Mouse (Mus musculus) kidney, adult 2 months (tissue): Measurements from ENCODE around the gene Vti1a. TPM values are rescaled to one million over a fixed set of nuclear protein-coding genes. Genes with fewer than 3 reads are reported as not detected.

ENCODE experiments used
- DNase-seq: peaks from one replicate; pipeline ENCODE4 v3.0.0; 2021
- H3K27ac ChIP-seq: fragments of 200-500 bp; 2 replicates; pipeline ENCODE4 v1.5.1; 2012; ENCODE audit warnings: low read depth, low read length, control low read depth, inconsistent platforms; ENCODE audit not compliant: insufficient read depth
- H3K27me3 ChIP-seq: fragments of 200-500 bp; replicated peaks from 2 replicates; pipeline ENCODE4 v1.6.1; 2012; ENCODE audit warnings: mild to moderate bottlenecking, moderate library complexity, low read length, inconsistent platforms; ENCODE audit not compliant: control insufficient read depth, insufficient read depth
- H3K36me3 ChIP-seq: fragments of 200-500 bp; 2 replicates; pipeline ENCODE4 v1.6.1; 2012; ENCODE audit warnings: mild to moderate bottlenecking, moderate library complexity, low read length, inconsistent platforms; ENCODE audit not compliant: control insufficient read depth, insufficient read depth
- H3K4me1 ChIP-seq: fragments of 200-500 bp; 2 replicates; pipeline ENCODE4 v1.6.1; 2011; ENCODE audit warnings: low read length; ENCODE audit not compliant: control insufficient read depth, insufficient read depth
- H3K4me3 ChIP-seq: fragments of 200-500 bp; 2 replicates; pipeline ENCODE4 v1.5.1; 2011; ENCODE audit warnings: mild to moderate bottlenecking, low read depth, low read length, control low read depth; ENCODE audit not compliant: insufficient read depth
- CTCF ChIP-seq: fragments of 200-500 bp; conservative IDR thresholded peaks from 2 replicates; pipeline ENCODE4 v1.5.1; 2011; ENCODE audit warnings: low read depth, mild to moderate bottlenecking, control low read depth, low read length, moderate library complexity, mixed read lengths; ENCODE audit not compliant: insufficient read depth, insufficient read length
- POLR2A ChIP-seq: fragments of 200-500 bp; IDR thresholded peaks from one replicate; pipeline ENCODE4 v1.6.1; 2011; ENCODE audit warnings: low read depth, low read length, control low read depth
- WGBS: fragments of 180-500 bp; shearing (Covaris S2); methylation state at CpG from one replicate; pipeline ENCODE4 v1.1.7; 2018; 5-methylcytosine and 5-hydroxymethylcytosine counted together
- polyA plus RNA-seq: library from polyadenylated mRNA; depleted of rRNA; stranded (reverse); fragments of >200 nt; gene quantifications from 2 replicates; pipeline ENCODE4 v1.2.3, GENCODE M21; 2012

The Vti1a gene
- polyA plus RNA-seq, 1 experiment, result 15.7 TPM

DNA sequence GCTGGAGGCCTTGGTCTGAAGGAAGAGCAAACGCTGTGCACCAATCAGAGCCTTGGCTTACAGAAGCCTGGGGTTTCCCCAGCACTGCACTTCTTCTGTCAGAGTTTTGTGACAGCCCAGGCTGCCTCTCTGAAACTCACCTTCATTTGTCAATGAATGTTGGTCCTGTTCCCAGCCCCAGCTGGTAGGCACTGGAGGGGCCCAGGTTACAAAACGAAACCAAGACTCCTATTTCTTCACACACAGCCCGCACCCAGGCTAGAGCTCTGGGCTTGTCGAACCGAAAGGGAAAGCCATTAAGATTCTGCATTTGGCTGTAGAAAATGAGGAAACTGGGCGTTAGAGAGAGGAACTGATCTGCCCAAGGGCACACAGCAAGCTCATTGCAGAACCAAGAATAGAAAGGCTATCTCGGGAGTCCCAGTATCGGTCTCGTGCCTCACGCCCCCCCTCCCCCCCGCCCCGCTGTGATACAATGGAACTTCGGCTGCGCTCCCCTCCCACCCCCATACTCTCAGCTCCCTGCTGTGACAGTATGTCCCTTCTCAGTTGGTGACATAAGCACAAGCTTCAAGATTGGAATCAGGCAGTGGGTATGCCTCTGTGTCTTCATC is 327.3 kb downstream of the Vti1a start:
- DNase-seq, result peak; percentile 68
- Histone ChIP-seq H3K27me3 (no peaks in the 10 kb centered on the region), H3K36me3 (no peaks in the 10 kb centered on the region), H3K4me1 (no peaks in the 10 kb centered on the region), H3K27ac (peak overlapping the region; percentile 15), H3K4me3 (peak overlapping the region; percentile 51)
- 11% methylated on average over 14 of the region's 14 CpGs for WGBS
- TF ChIP-seq POLR2A (no peak), CTCF (no peak)

DNA sequence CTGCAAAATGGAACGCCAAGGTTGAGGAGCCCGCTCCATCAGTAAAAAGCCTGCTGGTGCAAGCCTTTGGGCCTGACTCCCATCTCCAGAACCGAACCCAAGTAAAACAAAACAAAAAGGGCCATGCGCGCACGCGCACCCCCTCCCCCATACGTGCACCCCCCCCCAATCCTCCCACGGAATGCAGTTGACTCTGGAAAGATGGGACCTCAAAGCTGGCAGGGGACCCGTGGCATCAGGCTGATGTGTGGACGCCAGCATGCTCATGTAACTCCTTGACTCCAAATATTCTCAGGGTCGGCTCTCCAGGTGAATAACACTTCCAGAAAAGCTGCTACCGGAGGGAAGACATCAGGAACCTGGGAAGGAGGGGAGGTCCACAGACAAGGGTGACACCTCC is 327.8 kb downstream of the Vti1a start:
- H3K27ac ChIP-seq, result no peak overlapping the region
- H3K27me3 ChIP-seq, result no peaks in the 10 kb centered on the region
- no peaks in the 10 kb centered on the region for H3K4me1 ChIP-seq
- 74% methylated on average over 13 of the region's 13 CpGs for WGBS
- DNase-seq, result no peak
- TF ChIP-seq POLR2A, result no peak
- TF ChIP-seq CTCF, result no peak
- 0 out of 2 replicates have a peak overlapping the region, but pooled peaks have one; percentile 51 for H3K4me3 ChIP-seq
- no peaks in the 10 kb centered on the region for H3K36me3 ChIP-seq

- WGBS, result 87% methylated on average over 10 of the region's 10 CpGs
- H3K27me3 ChIP-seq, result no peaks in the 10 kb centered on the region
- TF ChIP-seq POLR2A (no peak), CTCF (no peak)
- no peaks in the 10 kb centered on the region for H3K4me1 ChIP-seq
- peak; percentile 28 for DNase-seq
- H3K27ac ChIP-seq, result no peak overlapping the region
- H3K4me3 ChIP-seq, result no peak overlapping the region
- H3K36me3 ChIP-seq, result no peaks in the 10 kb centered on the region
These were observed 333.3 kb downstream of the Vti1a start for GRCm38 (mm10) chr19:55649363-55649762.

DNA sequence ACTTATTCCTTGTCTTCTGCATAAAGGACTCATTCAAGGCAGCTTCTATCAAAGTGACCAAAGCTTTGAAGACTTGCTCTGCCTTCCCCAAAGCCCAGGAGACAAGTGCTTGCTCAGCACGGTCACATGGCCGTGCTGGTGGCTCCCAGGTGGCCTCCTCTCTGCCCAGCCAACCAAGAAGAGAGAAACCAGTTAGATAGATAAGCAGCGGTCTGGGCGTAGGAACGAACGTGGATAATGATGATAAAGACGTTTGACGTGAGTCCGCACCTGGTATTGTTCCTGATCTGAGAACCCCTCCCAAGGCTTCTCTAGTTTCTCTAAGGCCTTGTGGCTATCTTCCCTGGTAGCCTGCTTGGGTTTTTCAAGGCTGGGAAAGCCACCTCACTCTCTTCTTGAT is 334.9 kb downstream of the Vti1a start:
- Histone ChIP-seq H3K4me3 (no peak overlapping the region), H3K36me3 (no peaks in the 10 kb centered on the region), H3K27me3 (no peaks in the 10 kb centered on the region), H3K27ac (no peak overlapping the region), H3K4me1 (no peaks in the 10 kb centered on the region)
- DNase-seq, result no peak
- 89% methylated on average over 9 of the region's 9 CpGs for WGBS
- no peak for TF ChIP-seq CTCF
- no peak for TF ChIP-seq POLR2A

DNA sequence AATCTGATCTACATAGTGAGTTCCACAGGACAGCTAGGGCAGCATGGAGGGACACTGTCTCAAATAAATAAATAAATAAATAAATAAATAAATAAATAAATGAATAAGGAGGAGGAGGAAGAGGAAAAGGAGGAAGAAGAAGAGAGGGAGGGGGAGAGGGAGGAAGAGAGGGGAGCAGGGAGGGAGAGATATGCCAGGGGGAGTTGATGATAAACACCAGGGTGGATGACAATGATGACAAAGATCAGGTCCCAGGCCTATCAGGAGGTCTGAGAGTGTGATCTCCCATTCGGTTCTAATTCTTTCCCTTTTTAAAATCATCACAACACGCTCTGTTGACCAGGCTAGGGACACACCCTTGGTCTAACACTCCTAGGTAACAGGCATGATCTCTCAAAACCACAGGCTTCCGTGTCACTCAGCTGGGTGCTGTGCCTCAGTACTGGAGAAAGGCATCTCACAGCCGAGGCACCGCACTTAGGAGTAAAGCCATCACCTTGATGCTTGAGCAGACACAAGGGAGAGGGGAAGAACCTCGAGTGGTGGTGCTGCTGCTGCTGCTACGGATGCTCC is 336.7 kb downstream of the Vti1a start:
- no peak overlapping the region for H3K27ac ChIP-seq
- no peak for TF ChIP-seq CTCF
- no peak for TF ChIP-seq POLR2A
- no peak overlapping the region for H3K4me3 ChIP-seq
- no peaks in the 10 kb centered on the region for H3K27me3 ChIP-seq
- DNase-seq, result no peak
- H3K4me1 ChIP-seq, result no peaks in the 10 kb centered on the region
- H3K36me3 ChIP-seq, result no peaks in the 10 kb centered on the region
- WGBS, result 87% methylated on average over 7 of the region's 7 CpGs

DNA sequence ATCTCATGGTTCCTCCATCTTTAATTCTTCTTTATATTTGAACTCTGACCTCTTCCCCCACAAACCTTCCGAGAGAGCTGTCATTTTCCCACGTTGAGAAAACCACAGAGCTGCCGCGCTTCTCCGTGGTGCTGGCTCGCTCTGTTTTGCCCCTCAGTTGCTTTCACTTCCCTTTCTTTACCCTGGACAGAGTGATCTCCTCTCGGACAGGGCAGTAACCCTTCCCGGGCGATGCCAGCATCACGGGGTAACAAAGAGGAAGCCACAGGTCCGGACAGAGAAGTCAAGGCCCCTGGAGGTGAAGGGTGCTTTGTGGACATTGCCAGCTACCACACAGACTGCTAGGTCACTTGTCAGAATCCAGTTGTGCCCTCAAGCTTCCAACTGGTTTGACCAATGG is 344.1 kb downstream of the Vti1a start:
- H3K27me3 ChIP-seq, result no peaks in the 10 kb centered on the region
- TF ChIP-seq POLR2A, result no peak
- TF ChIP-seq CTCF, result no peak
- H3K4me1 ChIP-seq, result no peaks in the 10 kb centered on the region
- H3K4me3 ChIP-seq, result no peak overlapping the region
- peak; percentile 36 for DNase-seq
- H3K27ac ChIP-seq, result no peak overlapping the region
- no peaks in the 10 kb centered on the region for H3K36me3 ChIP-seq
- 81% methylated on average over 11 of the region's 11 CpGs for WGBS

DNA sequence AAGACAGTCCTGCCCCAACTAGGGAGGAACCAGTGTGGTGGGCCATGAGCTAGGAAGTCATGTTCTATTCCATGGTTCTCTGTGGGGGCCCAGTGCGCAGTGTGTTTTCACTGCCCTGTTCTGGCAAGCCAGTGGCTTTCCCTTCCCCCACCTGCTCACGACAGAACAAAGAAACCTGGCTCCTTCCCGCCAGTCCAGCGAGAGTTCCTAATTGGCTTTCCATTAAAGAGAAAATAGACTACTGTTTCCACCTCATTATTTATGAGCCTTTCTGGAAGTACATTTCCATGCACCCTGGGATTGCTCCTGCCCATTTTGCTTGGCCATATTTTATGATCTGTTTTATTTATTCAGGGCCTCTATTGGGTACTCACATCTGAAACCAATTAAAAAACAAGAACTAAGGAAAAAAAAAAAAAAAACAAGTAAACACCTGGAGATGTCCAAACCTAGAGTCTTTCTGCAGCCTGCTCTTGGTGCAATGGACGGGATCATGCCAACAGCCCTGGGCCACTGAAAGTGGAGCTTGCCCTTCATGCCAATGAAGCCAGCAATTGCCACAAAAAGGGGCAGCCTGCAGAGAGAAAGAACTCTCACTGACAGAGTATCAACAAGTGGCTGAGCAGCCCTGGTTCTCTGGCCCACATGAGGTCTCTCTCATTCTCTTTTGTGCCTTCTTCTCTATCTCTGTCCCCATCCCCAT is 346.6 kb downstream of the Vti1a start:
- H3K27me3 ChIP-seq, result no peaks in the 10 kb centered on the region
- no peaks in the 10 kb centered on the region for H3K36me3 ChIP-seq
- H3K27ac ChIP-seq, result no peak overlapping the region
- H3K4me3 ChIP-seq, result no peak overlapping the region
- H3K4me1 ChIP-seq, result no peaks in the 10 kb centered on the region
- TF ChIP-seq POLR2A (no peak), CTCF (no peak)
- WGBS, result 40% methylated on average over 5 of the region's 5 CpGs
- DNase-seq, result no peak
